Mouse (Mus musculus): ENCODE measurements at regions not wholly inside any gene's neighbourhood (a gene's known extent, or its start where the extent isn't known, plus 50 kb on each side); places are given as distances from the start of the nearest gene placed in this dataset.

- no peak for DNase-seq
Observed at GRCm38 (mm10) chr19:15465063-15465760, 481.9 kb downstream of the Psat1 start.

DNA sequence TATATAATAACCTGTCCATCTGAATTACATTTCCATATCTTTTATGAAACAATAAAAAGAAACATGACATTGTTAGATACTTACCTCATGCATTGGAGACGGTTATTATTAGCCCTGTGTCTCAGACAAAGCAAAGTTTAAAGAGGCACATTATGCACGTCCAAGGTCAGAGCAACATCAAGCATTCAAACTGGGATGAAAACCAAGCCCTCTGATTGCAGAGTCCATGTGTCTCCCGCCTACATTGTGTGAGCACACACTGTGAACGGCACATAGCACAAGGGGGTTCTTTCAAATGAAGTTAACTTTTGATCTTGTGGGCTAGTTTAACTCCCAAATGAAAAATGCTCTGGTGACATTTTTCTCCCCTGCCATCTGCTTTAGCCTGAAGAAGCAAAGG is 489.3 kb downstream of the Psat1 start:
- no peak for DNase-seq

GRCm38 (mm10) chr19:15456943-15457735 is 490.0 kb downstream of the Psat1 start:
- DNase-seq, result no peak

GRCm38 (mm10) chr19:15448989-15449388 is 498.1 kb downstream of the Psat1 start:
- DNase-seq, result no peak

DNA sequence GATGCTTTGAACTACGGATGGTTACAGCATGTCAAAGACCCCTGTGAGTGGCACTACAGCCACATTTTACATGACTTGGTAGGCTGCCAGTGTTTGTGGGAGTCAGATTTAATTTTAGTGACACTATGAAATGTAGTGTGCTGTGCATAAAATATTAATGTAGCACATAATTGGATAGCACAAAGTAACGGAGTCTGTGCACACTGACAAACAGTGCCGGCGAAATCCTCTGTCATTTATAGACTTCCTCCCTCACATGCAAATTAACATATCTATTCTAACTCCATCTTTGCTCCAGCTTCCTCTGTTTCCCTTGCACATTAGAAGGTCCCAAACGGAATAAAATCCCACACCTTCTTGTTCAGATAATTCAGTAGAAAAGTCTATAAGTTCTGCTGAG is 515.3 kb downstream of the Psat1 start:
- DNase-seq, result no peak

DNA sequence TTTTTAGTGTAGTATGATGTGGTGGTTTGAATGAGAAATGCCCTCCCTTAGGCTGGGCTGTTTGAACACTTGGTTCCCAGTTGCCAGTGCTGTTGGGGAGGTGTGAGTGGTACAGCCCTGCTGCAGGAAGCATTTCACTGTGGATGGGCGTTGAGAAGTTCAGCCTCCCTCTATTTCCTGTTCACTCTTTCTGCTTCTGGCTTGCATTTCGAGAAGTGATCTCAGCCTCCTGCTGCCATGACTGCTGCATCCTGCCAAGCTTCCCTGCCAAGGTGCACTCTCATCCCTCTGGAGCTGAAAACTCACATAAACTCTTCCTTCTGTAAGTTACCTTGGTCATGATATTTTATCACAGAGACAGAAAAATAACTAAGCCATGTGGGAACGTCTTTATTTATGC is 525.8 kb downstream of the Psat1 start:
- no peak for DNase-seq

DNA sequence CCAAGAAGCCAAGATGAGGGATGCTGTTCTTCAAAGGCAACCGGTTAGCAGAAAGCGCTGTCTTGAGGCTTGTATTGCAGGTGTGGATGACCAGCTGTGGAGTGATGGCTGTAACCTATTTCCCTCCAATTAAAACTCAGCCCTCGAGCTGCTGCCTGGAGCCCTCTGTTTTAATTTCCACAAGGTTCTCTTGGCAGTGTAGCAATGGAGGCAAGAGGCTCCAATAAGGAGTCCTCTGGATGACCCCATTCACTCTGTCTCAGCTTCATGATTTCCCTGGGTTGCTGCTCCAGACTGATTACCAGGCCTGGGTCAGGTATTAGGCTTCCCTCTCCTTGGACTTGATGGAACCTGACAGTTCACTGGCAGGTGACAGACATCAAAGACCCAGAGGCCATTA is 548.5 kb downstream of the Psat1 start:
- no peak for DNase-seq

GRCm38 (mm10) chr19:15371682-15372081 is 575.5 kb downstream of the Psat1 start:
- DNase-seq, result no peak

DNA sequence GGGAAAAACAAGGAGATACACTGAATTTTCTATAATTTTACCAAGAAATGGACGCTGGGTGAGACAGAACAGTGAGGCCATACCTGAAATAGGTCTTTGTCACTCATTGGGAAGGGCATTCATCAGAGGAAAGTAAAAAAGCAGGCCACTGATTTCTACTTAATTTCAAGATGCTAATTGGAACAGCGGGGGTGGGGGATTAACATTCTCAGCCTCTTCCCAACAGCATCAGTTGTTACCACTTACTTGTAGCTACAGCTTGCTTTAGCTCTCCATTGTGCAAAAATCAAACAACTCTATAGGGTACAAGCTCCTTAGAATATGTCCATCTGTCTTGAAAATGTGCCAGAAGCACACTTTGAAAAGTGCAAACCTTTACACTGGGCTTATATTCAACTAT is 580.2 kb downstream of the Psat1 start:
- no peak for DNase-seq

GRCm38 (mm10) chr19:15357181-15357580 is 590.0 kb downstream of the Psat1 start:
- DNase-seq, result no peak

- no peak for DNase-seq
Observed at GRCm38 (mm10) chr19:15348356-15348755, 598.8 kb downstream of the Psat1 start.

DNA sequence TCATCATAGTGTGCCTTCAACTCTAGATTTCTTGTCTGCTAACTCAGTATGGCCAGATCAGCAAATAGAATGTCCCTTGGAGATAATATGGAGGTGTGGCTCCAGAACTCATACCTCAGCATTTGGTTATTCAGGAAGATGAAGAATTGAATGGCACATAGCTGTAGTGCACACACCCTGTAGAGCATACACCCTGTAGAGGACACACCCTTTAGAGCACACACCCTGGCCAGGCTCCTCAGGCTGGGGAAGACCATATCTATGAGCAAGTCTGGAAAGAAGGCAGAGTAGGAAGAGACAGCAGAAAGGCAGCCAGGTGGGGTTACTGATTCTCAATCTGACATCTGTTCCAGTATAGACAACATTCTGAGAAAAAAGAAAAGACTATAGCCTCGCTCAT is 604.9 kb downstream of the Psat1 start:
- DNase-seq, result no peak

- no peak for DNase-seq
Observed at GRCm38 (mm10) chr19:15340305-15340983, 606.7 kb downstream of the Psat1 start.

DNA sequence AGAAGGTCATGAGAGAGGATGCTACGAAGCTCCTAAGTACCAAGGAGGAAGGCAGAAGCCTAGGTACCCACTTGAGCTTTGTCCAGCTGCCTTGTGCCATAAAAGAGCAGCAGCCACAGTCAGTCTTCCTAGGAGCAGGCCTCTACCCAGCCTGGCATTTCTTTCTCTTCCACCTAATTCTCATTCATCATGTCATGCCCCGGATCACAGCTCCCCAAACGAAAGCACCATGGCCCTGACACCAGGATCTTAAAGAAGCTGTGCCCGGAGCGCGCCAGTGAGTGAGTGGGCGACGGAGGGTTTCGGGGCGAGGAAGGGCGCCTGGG is 607.2 kb downstream of the Psat1 start:
- no peak for DNase-seq

DNA sequence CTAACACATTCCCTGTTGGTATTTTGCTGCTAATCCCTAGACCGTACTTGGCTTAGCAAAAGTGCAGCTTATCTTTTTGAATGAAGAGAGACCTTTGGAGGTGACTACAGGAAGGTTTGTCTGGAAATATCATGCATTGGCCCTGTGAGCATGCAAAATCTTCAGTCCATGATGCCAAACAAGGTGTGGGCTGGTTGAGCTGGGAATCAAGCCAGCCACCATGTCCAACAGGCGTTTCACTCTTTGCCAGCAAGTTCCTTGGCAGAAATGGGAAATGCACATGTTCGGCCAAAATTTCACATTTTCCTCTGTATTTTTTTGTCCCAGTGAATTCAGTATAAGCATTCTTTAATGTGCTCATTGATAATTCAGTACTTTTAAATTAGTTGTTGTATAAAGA is 617.0 kb downstream of the Psat1 start:
- no peak for DNase-seq

DNA sequence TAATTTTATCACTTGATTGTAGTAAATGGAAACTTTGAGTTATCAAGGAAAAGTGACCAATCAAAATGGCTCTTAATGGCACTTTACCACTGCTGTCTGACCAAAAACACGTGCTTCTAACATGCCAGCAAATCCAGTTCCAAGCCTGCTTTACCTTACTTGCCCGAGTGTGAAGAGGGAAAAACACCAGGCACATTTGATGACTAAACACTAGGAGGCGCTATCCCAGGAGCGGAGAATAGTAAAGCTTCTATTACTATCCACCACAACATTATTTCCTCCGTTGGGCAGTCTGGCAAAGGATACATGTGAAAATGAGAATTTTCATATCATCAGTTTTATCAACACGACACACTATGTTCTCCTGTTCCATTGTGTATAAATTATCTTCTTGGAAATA is 647.7 kb downstream of the Psat1 start:
- no peak for DNase-seq

- DNase-seq, result no peak
Observed at GRCm38 (mm10) chr19:15285016-15285415, 662.1 kb downstream of the Psat1 start.

- DNase-seq, result no peak
Observed at GRCm38 (mm10) chr19:15242781-15243180, 644.9 kb upstream of the Tle4 start.

GRCm38 (mm10) chr19:15230129-15230927 is 632.5 kb upstream of the Tle4 start:
- DNase-seq, result no peak

GRCm38 (mm10) chr19:15217387-15217786 is 619.5 kb upstream of the Tle4 start:
- DNase-seq, result no peak

- DNase-seq, result no peak
Observed at GRCm38 (mm10) chr19:15214651-15215050, 616.8 kb upstream of the Tle4 start.

- no peak for DNase-seq
Observed at GRCm38 (mm10) chr19:15212881-15213280, 615.0 kb upstream of the Tle4 start.

DNA sequence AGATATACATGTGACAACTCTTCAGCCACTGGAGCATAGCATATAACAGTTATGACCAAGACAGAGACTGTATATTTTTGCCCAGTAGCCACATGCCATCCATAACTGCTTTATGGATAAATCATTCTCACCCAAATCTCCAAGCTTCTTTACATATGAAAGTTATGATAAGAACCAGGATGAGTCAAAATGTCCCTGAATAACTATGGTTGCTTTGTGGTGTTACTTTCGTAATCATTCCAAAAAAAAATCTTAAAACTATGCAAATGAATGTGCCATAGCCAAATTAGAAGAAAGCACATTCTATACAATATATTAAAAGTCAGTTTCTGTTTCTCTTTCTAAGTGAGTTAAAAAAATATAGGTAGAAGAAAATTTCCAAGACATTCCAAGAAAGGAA is 605.2 kb upstream of the Tle4 start:
- DNase-seq, result no peak
